Mouse (Mus musculus): ENCODE results near the gene Sphkap.

GRCm38 (mm10) chr1:83315146-83315545, 92.9 kb downstream of the Sphkap start:
- TF ChIP-seq HCFC1 (IDR thresholded peaks at IDR 0.05; ENCODE audit: borderline replicate concordance, insufficient read depth, low read length), result no peak
- no peak for TF ChIP-seq ZC3H11A (IDR thresholded peaks at IDR 0.05; ENCODE audit: borderline replicate concordance, low read depth, low read length)

Measured in ES-E14 (cell line).